Mouse (Mus musculus): ENCODE data around the gene Tmem150b.

Tmem150b gene

GRCm38 (mm10) chr7:4663742-4664141 is 61.3 kb downstream of the Tmem150b start:
- DNase-seq (ENCODE audit: low spot score in 2 of 2): no peak

GRCm38 (mm10) chr7:4663179-4663578 is 61.9 kb downstream of the Tmem150b start:
- no peak for DNase-seq (ENCODE audit: low spot score in 2 of 2)

DNA sequence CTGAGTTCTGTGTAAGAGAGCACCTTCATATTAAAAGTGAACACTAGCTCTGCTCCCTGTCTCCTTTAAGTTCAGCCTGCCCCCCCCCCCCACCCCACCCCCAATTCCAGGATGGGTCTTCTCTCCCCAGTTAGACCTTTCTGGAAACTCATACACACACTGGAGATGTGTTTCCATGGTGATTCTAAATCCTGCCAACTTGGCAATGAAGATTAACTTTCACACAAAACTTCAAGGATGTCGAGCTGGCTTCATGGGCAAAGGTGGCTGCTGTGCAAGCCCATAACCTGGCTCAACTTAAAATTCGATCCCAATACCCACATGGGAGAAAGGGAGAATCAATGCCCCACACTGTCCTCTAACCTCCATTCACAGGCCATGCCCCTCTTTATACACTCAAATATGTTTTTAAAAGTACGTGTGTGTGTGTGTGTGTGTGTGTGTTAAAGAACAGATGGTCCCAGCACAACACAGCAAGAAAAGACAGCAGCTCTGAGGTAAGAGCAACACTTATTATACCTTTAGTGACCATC is 65.1 kb downstream of the Tmem150b start:
- no peak for DNase-seq (ENCODE audit: low spot score in 2 of 2)

GRCm38 (mm10) chr7:4658912-4659551 is 66.0 kb downstream of the Tmem150b start, which contains the start of gene Ppp6r1:
Gene Ppp6r1 (minus strand): TSS chr7:4659019.
- DNase-seq (ENCODE audit: low spot score in 2 of 2): peak; percentile 88 to 95

DNA sequence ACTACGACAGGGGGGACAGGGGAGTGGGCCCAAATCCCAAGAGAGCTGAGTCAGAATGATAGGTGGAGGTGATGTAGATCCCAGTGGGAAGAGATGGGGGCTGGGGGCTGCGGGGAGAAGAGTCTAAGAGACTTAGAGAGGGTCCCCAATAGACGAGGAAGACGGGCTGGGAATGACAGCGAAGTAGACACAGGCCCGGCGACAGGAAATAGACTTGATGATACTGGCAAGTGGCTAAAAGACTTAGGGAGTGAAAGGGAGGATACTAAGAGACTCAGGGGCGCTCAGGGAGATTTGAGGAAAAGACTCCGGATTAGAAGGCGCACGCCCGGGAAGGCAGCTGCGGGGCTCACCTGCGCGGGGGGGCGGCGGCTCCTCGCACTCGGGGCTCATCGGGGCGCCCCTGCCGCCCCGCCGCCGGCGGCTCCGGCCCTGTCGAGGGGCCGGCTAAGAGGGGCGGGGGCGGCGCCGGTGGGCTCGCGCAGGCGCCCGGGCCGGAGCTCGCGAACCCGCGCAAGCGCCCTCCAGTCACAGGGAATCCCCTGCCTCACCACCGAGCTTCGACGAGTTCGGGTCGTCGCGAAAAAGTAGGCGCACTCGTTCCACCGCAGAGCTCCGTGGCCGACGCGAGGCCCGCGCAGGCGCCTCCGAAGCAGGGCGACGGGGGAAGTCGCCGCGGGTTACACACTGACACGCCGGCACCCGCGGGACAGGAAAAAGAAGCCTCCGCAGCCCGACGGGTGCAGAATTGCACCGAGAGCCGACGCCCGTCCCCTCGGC is 66.7 kb downstream of the Tmem150b start:
- DNase-seq (ENCODE audit: low spot score in 2 of 2): no peak

DNA sequence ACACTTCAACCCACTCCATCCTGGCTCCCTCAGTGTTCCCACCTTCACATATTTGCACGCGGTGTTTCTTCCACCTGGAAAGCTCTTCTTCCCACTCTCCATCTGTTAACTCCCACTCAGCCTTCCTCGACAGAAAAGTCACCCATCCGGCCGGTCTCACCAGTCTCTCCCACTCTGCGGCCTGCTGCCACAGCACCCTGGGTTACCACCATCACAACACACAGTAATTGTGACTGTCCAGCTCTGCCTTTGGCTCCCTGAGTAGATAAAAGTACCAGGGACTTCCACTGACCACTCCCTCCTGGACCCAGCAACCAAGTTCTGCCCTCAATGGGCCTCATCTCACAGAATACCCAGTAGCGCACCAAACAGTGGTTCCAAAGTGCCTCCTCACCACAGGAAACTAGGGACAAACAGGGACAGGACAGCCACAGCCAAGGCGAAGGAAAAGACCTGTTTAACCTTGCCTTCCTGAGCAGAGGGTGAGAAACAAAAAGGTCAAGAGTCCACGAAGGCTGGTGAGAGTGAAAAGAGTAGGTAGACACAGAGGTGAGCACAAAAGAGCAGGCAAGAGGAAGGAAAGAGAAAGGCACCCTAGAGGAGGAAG is 67.4 kb downstream of the Tmem150b start:
- peak in 1 of 2 experiments; percentile 21 for DNase-seq (ENCODE audit: low spot score in 2 of 2)

All from frontal cortex, postnatal 25 days (tissue).